In genomic region chr12:83764044-83764365, GRCm38 (mm10) we compare ENCODE assay signal across 9 mouse cellular contexts. TPM values are rescaled to one million over a fixed set of nuclear protein-coding genes. Genes with fewer than 3 reads are reported as not detected.
DNase-seq lines count a peak whose midpoint lies in the region; ATAC-seq and TF ChIP-seq lines count a peak whose summit lies in the region.
"Had no signal": no experiment of that assay in that cellular context is flagged by ENCODE, and none has a peak within 500 bp of the region (broad histone marks: within the 10 kb centered on the region; RNA-seq: fewer than 3 reads in every experiment).

No protein-coding gene starts in this region.

- no peaks in the 10 kb centered on the region for H3K27me3 ChIP-seq in hindbrain, embryonic 11.5 days (ENCODE audit: control insufficient read depth, insufficient read depth, low read length)
- H3K27me3 ChIP-seq in liver, embryonic 13.5 days = peaks cover 70% of the 10 kb centered on the region

- no peak for TF ChIP-seq CTCF in gastrocnemius, adult 2 months (IDR thresholded peaks at IDR 0.05)

- H3K4me3 ChIP-seq in gastrocnemius, adult 2 months = peak overlapping the region; percentile 74
- peak overlapping the region; percentile 63 for H3K4me3 ChIP-seq in ES-E14 (ENCODE audit: insufficient read depth in 1 of 2, low read depth in 1 of 2, low read length in 2 of 2, poor library complexity in 1 of 2, severe bottlenecking in 1 of 2)
- peak overlapping the region; percentile 13 for H3K4me3 ChIP-seq in hindbrain, embryonic 11.5 days (ENCODE audit: low read depth, low read length)
- peak overlapping the region; percentile 45 for H3K4me3 ChIP-seq in liver, embryonic 13.5 days (replicated peaks)

- intact Hi-C loops in gastrocnemius, adult 2 months (cut with DNase I) = no loop called here

- WGBS in hindbrain, embryonic 11.5 days = 8% methylated on average over 14 of the region's 14 CpGs
- WGBS in liver, embryonic 13.5 days (ENCODE audit: insufficient replicate concordance) = 8% methylated on average over 14 of the region's 14 CpGs

- H3K9ac ChIP-seq in ES-E14 (ENCODE audit: insufficient read depth, low read depth, low read length, poor library complexity, severe bottlenecking) = peak overlapping the region; percentile 48; the same call in 1 of the 2 replicates
- 0 out of 2 replicates have a peak overlapping the region, but pooled peaks have one; percentile 11 for H3K9ac ChIP-seq in hindbrain, embryonic 11.5 days (ENCODE audit: low read depth, low read length)
- peak overlapping the region; percentile 33; the same call in 1 of the 2 replicates for H3K9ac ChIP-seq in liver, embryonic 13.5 days

- no peak for ATAC-seq in hindbrain, embryonic 11.5 days (ENCODE audit: low FRiP score)
- no peak for ATAC-seq in liver, embryonic 13.5 days (ENCODE audit: low read depth)

- peak; percentile 51 for DNase-seq in gastrocnemius, adult 2 months
- no peak for DNase-seq in gastrocnemius, adult 18-20 months (ENCODE audit: low spot score)
- no peak for DNase-seq in ES-E14 (ENCODE audit: low read depth, low spot score)
- DNase-seq in hindbrain, embryonic 11.5 days (ENCODE audit: low spot score) = peak; percentile 33
- DNase-seq in liver, embryonic 13.5 days = no peak
- peak; percentile 45 for DNase-seq in testis, postnatal 14 days (ENCODE audit: low spot score)
- no peak for DNase-seq in right cerebral cortex, postnatal 10 days (ENCODE audit: low spot score in 2 of 2)
- DNase-seq in layer of hippocampus, postnatal 10 days (ENCODE audit: low spot score in 2 of 2) = no peak

- no peaks in the 10 kb centered on the region for H3K36me3 ChIP-seq in ES-E14 (ENCODE audit: control insufficient read depth, insufficient read depth, low read length, poor library complexity, severe bottlenecking)
- H3K36me3 ChIP-seq in hindbrain, embryonic 11.5 days (ENCODE audit: control insufficient read depth, insufficient read depth, low read length) = no peaks in the 10 kb centered on the region
- no peaks in the 10 kb centered on the region for H3K36me3 ChIP-seq in liver, embryonic 13.5 days

- H3K27ac ChIP-seq in gastrocnemius, adult 2 months = peak overlapping the region; percentile 65; the same call in 1 of the 2 replicates
- no peak overlapping the region for H3K27ac ChIP-seq in ES-E14 (ENCODE audit: insufficient read depth, low read depth, low read length, poor library complexity, severe bottlenecking)
- H3K27ac ChIP-seq in hindbrain, embryonic 11.5 days (ENCODE audit: low read depth, low read length) = no peak overlapping the region
- H3K27ac ChIP-seq in liver, embryonic 13.5 days = no peak overlapping the region

- peak overlapping the region; percentile 40 for H3K4me2 ChIP-seq in hindbrain, embryonic 11.5 days (replicated peaks; ENCODE audit: low read depth, low read length)
- H3K4me2 ChIP-seq in liver, embryonic 13.5 days = peak overlapping the region; percentile 60

- no peaks in the 10 kb centered on the region for H3K9me3 ChIP-seq in ES-E14 (ENCODE audit: control insufficient read depth, insufficient read depth, low read depth, low read length)
- H3K9me3 ChIP-seq in hindbrain, embryonic 11.5 days (ENCODE audit: control insufficient read depth, low read length) = no peaks in the 10 kb centered on the region
- H3K9me3 ChIP-seq in liver, embryonic 13.5 days (replicated peaks) = no peaks in the 10 kb centered on the region

- H3K4me1 ChIP-seq in ES-E14 (ENCODE audit: control insufficient read depth in 2 of 2, insufficient read depth in 2 of 2, low read length in 2 of 2, poor library complexity in 1 of 2) = peaks cover 0 to 1% of the 10 kb centered on the region in 2 experiments; a peak in 1 of 4 replicates
- peaks cover 9% of the 10 kb centered on the region; the same call in 1 of the 2 replicates for H3K4me1 ChIP-seq in hindbrain, embryonic 11.5 days (replicated peaks; ENCODE audit: control insufficient read depth, insufficient read depth, low read length)
- peaks cover 24% of the 10 kb centered on the region for H3K4me1 ChIP-seq in liver, embryonic 13.5 days (replicated peaks)

- in situ Hi-C loops in ES-E14 (cut with MboI; ENCODE audit: low sequenced_read_pairs in 2 of 2, unreplicated experiment in 2 of 2) = no loop called here

TF ChIP-seq in ES-E14, 5 proteins besides CTCF, POLR2A, EP300 and RAD21:
- TF ChIP-seq MAFK (IDR thresholded peaks at IDR 0.05; ENCODE audit: insufficient read depth, low read depth, low read length) = no peak
- no peak for TF ChIP-seq HCFC1 (IDR thresholded peaks at IDR 0.05; ENCODE audit: borderline replicate concordance, insufficient read depth, low read length)
- TF ChIP-seq CHD2 (IDR thresholded peaks at IDR 0.05; ENCODE audit: low read depth, low read length) = no peak
- TF ChIP-seq ZC3H11A (IDR thresholded peaks at IDR 0.05; ENCODE audit: borderline replicate concordance, low read depth, low read length) = no peak
- TF ChIP-seq ZNF384 (IDR thresholded peaks at IDR 0.05; ENCODE audit: low read depth, low read length) = no peak
TF ChIP-seq in ES-E14: peak in this region for 0.

RNA-seq across cellular contexts. Expression of gene Papln, which starts 0.6 kb away (rescaled TPM):
- total RNA-seq in gastrocnemius, adult 2 months (2021) = 1 to 10 TPM in 1 of 2 experiments, under 1 TPM in 1; 0.56 to 1.6 TPM
- total RNA-seq in gastrocnemius, adult 18-20 months (2021) = under 1 TPM; 0.57 to 0.83 TPM
- total RNA-seq in ES-E14 (2012; rRNA removed) = 0.62 and 1.9 TPM in 2 replicates
- polyA plus RNA-seq in hindbrain, embryonic 11.5 days (2014; fragmentation: Nextera tagmentation; extraction: Ambion mirVana) = 0.04 and 0.11 TPM in 2 replicates
- polyA plus RNA-seq in liver, embryonic 13.5 days (2015; fragmentation: Nextera tagmentation; extraction: Ambion mirVana) = 0.60 and 0.67 TPM in 2 replicates
- 1 to 10 TPM; 4.8 to 6.5 TPM for total RNA-seq in layer of hippocampus, postnatal 10 days (2021)
- polyA plus RNA-seq: C2C12 had no signal

Comparison
In these comparisons a context has a peak if more than half of its experiments do, and no peak if none do; other contexts are left out.
1. DNase-seq: peak in gastrocnemius, adult 2 months (single experiment), hindbrain, embryonic 11.5 days (single experiment) and testis, postnatal 14 days (single experiment); none in gastrocnemius, adult 18-20 months (single experiment), ES-E14 (single experiment), liver, embryonic 13.5 days (single experiment), right cerebral cortex, postnatal 10 days (0 of 2) and layer of hippocampus, postnatal 10 days (0 of 2).
2. H3K4me3 ChIP-seq: peak in every context shown above with its lines; median percentile 74 in gastrocnemius, adult 2 months; 63 in ES-E14; 45 in liver, embryonic 13.5 days; 13 in hindbrain, embryonic 11.5 days.
3. Peak in every context shown above with its lines, with median percentiles within 50 percentile points of each other: H3K9ac ChIP-seq.